Mouse (Mus musculus): ENCODE data around the gene 4930512M02Rik. TPM values are rescaled to one million over a fixed set of nuclear protein-coding genes. Genes with fewer than 3 reads are reported as not detected.
"Not testable (repeated sequence)": the region's sequence is repeated elsewhere in the genome, so short reads cannot be mapped to it uniquely, and the experiment has no call there.

The 4930512M02Rik gene
- not detected in 2 replicates for polyA plus RNA-seq (2015; fragmentation: Nextera tagmentation; extraction: Ambion mirVana)

DNA sequence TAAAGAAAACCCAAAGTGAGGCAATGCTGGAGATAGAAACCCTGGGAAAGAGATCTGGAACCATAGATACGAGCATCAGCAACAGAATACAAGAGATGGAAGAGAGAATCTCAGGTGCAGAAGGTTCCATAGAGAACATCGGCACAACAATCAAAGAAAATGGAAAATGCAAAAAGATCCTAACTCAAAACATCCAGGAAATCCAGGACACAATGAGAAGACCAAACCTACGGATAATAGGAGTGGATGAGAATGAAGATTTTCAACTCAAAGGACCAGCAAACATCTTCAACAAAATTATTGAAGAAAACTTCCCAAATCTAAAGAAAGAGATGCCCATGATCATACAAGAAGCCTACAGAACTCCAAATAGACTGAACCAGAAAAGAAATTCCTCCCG, at the start of gene 4930512M02Rik:
TSS of gene 4930512M02Rik (minus strand) at position 101 of the 400 bp plus-strand sequence.
- not testable (repeated sequence) for H3K36me3 ChIP-seq (ENCODE audit: control insufficient read depth, insufficient read depth, low read length); H3K4me1 ChIP-seq (replicated peaks; ENCODE audit: control insufficient read depth, insufficient read depth, low read length); ATAC-seq (ENCODE audit: low read depth); H3K27me3 ChIP-seq (ENCODE audit: control insufficient read depth, insufficient read depth, low read depth, low read length); H3K27ac ChIP-seq (ENCODE audit: low read length); H3K4me2 ChIP-seq (ENCODE audit: low read depth, low read length); H3K9me3 ChIP-seq (ENCODE audit: control insufficient read depth, low read length); H3K9ac ChIP-seq (ENCODE audit: low read length); H3K4me3 ChIP-seq (ENCODE audit: low read length)
- WGBS = 93% methylated on average over 2 of the region's 4 CpGs

DNA sequence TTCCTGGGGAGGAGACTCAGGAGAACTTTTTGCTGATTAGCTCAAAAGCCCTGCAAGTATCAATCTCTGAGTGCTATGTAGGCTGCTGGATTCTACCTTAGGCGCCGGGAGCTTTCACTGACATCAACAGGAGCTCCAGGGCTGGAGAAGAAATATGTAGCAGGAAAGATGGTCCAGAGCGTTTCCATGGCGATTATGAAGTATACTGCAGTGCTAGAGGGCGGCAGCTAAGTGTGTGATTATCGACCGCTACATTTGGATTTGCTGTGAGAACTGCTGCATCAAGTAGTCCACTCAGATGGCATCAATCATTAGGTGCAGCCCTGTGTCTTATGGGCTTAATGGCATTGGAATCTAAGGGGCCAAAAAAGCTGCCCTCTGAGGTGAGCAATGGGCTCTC, 49.5 kb upstream of the 4930512M02Rik start:
- Histone ChIP-seq H3K27me3 (ENCODE audit: control insufficient read depth, insufficient read depth, low read depth, low read length) (no peaks in the 10 kb centered on the region), H3K4me3 (ENCODE audit: low read length) (no peak overlapping the region), H3K36me3 (ENCODE audit: control insufficient read depth, insufficient read depth, low read length) (no peaks in the 10 kb centered on the region), H3K4me1 (replicated peaks; ENCODE audit: control insufficient read depth, insufficient read depth, low read length) (no peaks in the 10 kb centered on the region), H3K9me3 (ENCODE audit: control insufficient read depth, low read length) (no peaks in the 10 kb centered on the region), H3K27ac (ENCODE audit: low read length) (no peak overlapping the region), H3K4me2 (ENCODE audit: low read depth, low read length) (no peak overlapping the region), H3K9ac (ENCODE audit: low read length) (no peak overlapping the region)
- WGBS = 76% methylated on average over 7 of the region's 7 CpGs
- no peak for ATAC-seq (ENCODE audit: low read depth)

DNA sequence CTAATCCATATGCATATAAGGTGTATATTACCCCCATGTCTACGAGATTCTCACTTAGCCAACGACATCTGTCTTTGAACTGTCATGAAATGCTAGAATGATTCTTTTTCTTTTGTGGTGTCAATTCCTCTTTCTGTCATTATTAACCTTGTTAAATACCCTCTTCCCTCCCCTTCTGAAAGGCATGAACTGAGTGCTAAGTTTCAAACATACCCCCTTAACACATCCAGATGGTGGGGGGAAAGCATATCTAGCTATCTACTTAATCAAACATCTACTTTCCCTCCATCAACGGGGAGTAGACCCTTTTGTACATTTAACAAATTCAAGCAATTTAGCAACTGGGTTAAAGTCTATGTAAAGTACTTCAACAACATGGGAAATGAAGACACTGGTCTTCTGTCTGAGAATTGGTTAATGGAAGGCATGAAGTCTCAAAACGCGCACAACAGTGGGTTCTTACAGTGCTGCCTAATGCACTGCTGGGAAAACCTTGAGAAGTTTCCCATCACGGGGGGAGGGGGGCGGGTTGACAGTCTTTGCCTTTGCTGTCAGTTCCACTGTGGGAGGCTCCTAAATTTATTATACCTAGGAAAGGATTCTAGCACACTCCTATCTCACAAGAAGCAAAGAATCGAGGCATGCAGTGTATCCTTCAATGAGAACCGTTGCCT, 48.6 kb upstream of the 4930512M02Rik start:
- Histone ChIP-seq H3K4me1 (replicated peaks; ENCODE audit: control insufficient read depth, insufficient read depth, low read length) (no peaks in the 10 kb centered on the region), H3K4me3 (ENCODE audit: low read length) (no peak overlapping the region), H3K36me3 (ENCODE audit: control insufficient read depth, insufficient read depth, low read length) (no peaks in the 10 kb centered on the region), H3K27me3 (ENCODE audit: control insufficient read depth, insufficient read depth, low read depth, low read length) (no peaks in the 10 kb centered on the region), H3K27ac (ENCODE audit: low read length) (no peak overlapping the region), H3K9ac (ENCODE audit: low read length) (no peak overlapping the region), H3K9me3 (ENCODE audit: control insufficient read depth, low read length) (no peaks in the 10 kb centered on the region), H3K4me2 (ENCODE audit: low read depth, low read length) (no peak overlapping the region)
- ATAC-seq (ENCODE audit: low read depth) = no peak
- 79% methylated on average over 9 of the region's 9 CpGs for WGBS

DNA sequence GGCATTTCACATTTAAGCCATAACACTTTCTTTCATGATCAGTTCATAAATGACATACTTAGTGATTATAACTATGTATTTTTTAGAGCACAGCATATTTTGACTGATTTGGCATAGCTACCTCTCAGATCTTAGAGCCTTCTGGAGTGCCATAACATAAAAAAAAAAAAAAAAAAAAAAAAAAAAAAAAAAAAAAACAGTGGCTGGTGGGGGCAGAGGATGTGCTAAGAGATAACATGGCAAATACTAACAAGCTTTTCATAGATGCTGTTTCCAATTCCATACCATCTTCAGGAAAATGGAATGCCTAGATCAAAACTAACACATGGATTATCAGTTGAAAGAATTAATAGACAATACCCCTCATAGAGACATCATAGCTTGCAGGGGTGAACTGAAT, 47.4 kb upstream of the 4930512M02Rik start:
- Histone ChIP-seq H3K9ac (ENCODE audit: low read length) (no peak overlapping the region), H3K4me3 (ENCODE audit: low read length) (no peak overlapping the region), H3K4me2 (ENCODE audit: low read depth, low read length) (no peak overlapping the region), H3K4me1 (replicated peaks; ENCODE audit: control insufficient read depth, insufficient read depth, low read length) (no peaks in the 10 kb centered on the region), H3K36me3 (ENCODE audit: control insufficient read depth, insufficient read depth, low read length) (no peaks in the 10 kb centered on the region), H3K27ac (ENCODE audit: low read length) (no peak overlapping the region), H3K27me3 (ENCODE audit: control insufficient read depth, insufficient read depth, low read depth, low read length) (no peaks in the 10 kb centered on the region), H3K9me3 (ENCODE audit: control insufficient read depth, low read length) (no peaks in the 10 kb centered on the region)
- no peak for ATAC-seq (ENCODE audit: low read depth)

DNA sequence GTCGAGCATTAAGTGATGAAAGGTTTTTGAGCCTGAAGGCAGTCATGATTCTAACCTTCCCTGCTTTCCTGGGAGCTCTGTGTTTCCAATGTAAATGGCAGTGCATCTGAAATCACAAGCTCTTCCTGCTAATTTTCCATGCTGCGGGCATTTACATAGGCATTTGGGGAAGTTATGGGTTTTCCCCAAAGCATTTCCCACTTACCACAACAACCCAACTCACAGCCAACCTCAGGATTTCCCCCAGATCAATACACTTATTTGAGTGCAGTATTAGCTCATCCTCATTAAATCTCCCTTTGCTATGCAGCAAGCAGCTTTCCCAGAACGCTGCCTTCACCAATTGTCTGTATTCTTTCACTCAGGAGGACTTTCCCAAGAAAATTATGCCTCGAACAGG, 45.3 kb upstream of the 4930512M02Rik start:
- no peaks in the 10 kb centered on the region for H3K9me3 ChIP-seq (ENCODE audit: control insufficient read depth, low read length)
- no peak for ATAC-seq (ENCODE audit: low read depth)
- no peak overlapping the region for H3K9ac ChIP-seq (ENCODE audit: low read length)
- H3K27ac ChIP-seq (ENCODE audit: low read length) = no peak overlapping the region
- H3K4me3 ChIP-seq (ENCODE audit: low read length) = no peak overlapping the region
- no peaks in the 10 kb centered on the region for H3K4me1 ChIP-seq (replicated peaks; ENCODE audit: control insufficient read depth, insufficient read depth, low read length)
- no peaks in the 10 kb centered on the region for H3K36me3 ChIP-seq (ENCODE audit: control insufficient read depth, insufficient read depth, low read length)
- no peaks in the 10 kb centered on the region for H3K27me3 ChIP-seq (ENCODE audit: control insufficient read depth, insufficient read depth, low read depth, low read length)
- 60% methylated on average over 4 of the region's 4 CpGs for WGBS
- no peak overlapping the region for H3K4me2 ChIP-seq (ENCODE audit: low read depth, low read length)

DNA sequence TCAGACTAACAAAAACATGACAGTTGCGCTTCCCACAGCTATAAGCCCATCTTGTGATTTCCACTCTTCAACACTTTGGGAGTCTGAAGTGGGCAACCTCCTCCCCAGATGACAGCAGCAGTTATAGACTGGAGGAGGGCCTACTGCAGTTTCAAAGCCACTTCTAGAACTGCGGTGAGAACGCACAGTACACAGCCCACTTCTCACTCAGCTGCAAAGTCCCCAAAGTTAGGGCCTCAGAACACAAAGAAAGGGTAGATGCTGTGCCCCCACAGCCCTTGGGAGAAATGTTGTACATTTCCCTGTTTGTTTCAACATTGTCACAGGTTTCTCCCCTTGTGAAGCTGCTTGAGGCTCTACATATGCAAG, 40.3 kb upstream of the 4930512M02Rik start:
- H3K4me2 ChIP-seq (ENCODE audit: low read depth, low read length) = no peak overlapping the region
- ATAC-seq (ENCODE audit: low read depth) = no peak
- WGBS = 83% methylated on average over 3 of the region's 3 CpGs

DNA sequence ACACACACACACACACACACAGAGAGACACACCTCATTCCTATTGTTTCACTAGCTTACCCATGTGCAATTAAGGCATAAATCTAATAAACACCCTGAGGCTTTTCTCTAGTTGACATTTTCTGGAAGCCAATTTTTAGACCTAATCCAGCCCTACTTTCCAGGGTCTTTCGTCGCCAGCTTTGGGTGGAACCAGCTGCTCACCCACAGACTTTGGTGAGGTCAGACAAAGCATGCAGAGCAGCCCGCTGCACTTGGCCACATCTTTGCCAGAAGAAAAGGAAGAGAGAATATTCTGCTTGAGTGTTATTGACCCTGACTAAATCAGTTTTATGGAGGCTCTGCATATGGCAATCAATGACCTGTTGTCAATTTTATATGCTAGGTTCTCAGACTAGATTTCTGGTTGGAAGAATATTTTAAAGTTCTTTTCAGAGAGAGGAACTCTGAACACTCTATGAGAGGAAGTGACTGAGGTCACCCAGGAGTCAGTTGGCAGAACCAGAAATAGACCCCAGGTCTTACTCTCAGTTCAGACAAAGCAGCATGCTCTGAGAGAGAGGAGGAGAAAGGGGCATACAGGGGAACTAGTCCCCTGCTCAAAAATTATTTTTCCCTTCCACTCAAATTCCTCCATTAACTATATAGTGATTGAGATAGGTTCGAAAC, 39.8 kb upstream of the 4930512M02Rik start:
- no peak overlapping the region for H3K4me2 ChIP-seq (ENCODE audit: low read depth, low read length)
- no peak overlapping the region for H3K9ac ChIP-seq (ENCODE audit: low read length)
- 77% methylated on average over 4 of the region's 4 CpGs for WGBS
- no peaks in the 10 kb centered on the region for H3K27me3 ChIP-seq (ENCODE audit: control insufficient read depth, insufficient read depth, low read depth, low read length)
- no peak overlapping the region for H3K27ac ChIP-seq (ENCODE audit: low read length)
- no peak for ATAC-seq (ENCODE audit: low read depth)
- H3K4me3 ChIP-seq (ENCODE audit: low read length) = no peak overlapping the region
- no peaks in the 10 kb centered on the region for H3K36me3 ChIP-seq (ENCODE audit: control insufficient read depth, insufficient read depth, low read length)
- no peaks in the 10 kb centered on the region for H3K4me1 ChIP-seq (replicated peaks; ENCODE audit: control insufficient read depth, insufficient read depth, low read length)
- H3K9me3 ChIP-seq (ENCODE audit: control insufficient read depth, low read length) = no peaks in the 10 kb centered on the region

More for the DNA sequence above, 40.3 kb upstream of the 4930512M02Rik start:
- no peaks in the 10 kb centered on the region for H3K4me1 ChIP-seq (replicated peaks; ENCODE audit: control insufficient read depth, insufficient read depth, low read length)
- H3K27ac ChIP-seq (ENCODE audit: low read length) = no peak overlapping the region
- no peaks in the 10 kb centered on the region for H3K36me3 ChIP-seq (ENCODE audit: control insufficient read depth, insufficient read depth, low read length)
- H3K4me3 ChIP-seq (ENCODE audit: low read length) = no peak overlapping the region
- H3K9ac ChIP-seq (ENCODE audit: low read length) = no peak overlapping the region
- H3K9me3 ChIP-seq (ENCODE audit: control insufficient read depth, low read length) = no peaks in the 10 kb centered on the region
- H3K27me3 ChIP-seq (ENCODE audit: control insufficient read depth, insufficient read depth, low read depth, low read length) = no peaks in the 10 kb centered on the region

DNA sequence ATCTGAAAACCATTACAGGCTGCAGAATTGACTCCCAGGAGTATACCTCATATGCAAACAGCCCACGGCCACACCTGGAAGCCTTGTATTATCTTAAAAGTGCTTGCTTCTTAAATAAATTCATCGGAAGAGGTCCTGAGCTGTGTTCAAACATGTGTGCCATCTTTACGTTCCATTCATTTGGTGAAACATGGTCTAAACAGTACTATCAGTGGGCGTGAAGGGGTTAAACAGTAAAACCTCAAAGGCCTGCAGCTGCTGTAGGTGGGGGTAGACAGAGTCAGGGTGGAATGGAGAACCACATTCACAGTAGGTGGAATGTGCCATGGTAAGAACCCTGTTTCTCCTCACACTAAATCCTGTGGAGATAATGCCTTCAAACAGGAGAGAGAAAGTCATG, 33.0 kb upstream of the 4930512M02Rik start:
- Histone ChIP-seq H3K4me1 (replicated peaks; ENCODE audit: control insufficient read depth, insufficient read depth, low read length) (no peaks in the 10 kb centered on the region), H3K36me3 (ENCODE audit: control insufficient read depth, insufficient read depth, low read length) (no peaks in the 10 kb centered on the region), H3K9me3 (ENCODE audit: control insufficient read depth, low read length) (no peaks in the 10 kb centered on the region), H3K9ac (ENCODE audit: low read length) (no peak overlapping the region), H3K4me3 (ENCODE audit: low read length) (no peak overlapping the region), H3K27me3 (ENCODE audit: control insufficient read depth, insufficient read depth, low read depth, low read length) (no peaks in the 10 kb centered on the region), H3K4me2 (ENCODE audit: low read depth, low read length) (no peak overlapping the region), H3K27ac (ENCODE audit: low read length) (no peak overlapping the region)
- WGBS = 73% methylated on average over 4 of the region's 4 CpGs
- no peak for ATAC-seq (ENCODE audit: low read depth)

DNA sequence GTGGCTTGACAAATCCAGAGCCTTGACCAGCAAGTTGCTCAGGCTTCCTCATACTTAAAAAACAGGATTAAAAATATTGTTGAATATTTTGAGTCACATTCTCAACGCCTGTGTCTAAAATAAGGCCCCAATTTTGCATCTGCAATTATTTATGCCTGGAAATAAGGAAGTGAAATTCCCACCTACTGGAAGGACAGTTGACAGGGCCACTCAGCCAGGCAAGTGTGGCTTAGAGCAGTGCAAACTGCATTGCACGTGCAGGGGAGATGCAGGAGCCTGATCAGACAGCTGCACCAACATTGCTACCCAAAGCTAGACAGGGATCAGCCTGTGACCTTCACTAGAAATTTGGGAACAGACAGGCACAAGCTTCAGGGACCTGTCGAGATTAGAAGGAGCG, 31.2 kb upstream of the 4930512M02Rik start:
- H3K9me3 ChIP-seq (ENCODE audit: control insufficient read depth, low read length) = no peaks in the 10 kb centered on the region
- 66% methylated on average over 4 of the region's 4 CpGs for WGBS
- H3K36me3 ChIP-seq (ENCODE audit: control insufficient read depth, insufficient read depth, low read length) = no peaks in the 10 kb centered on the region
- no peak overlapping the region for H3K9ac ChIP-seq (ENCODE audit: low read length)
- H3K4me1 ChIP-seq (replicated peaks; ENCODE audit: control insufficient read depth, insufficient read depth, low read length) = no peaks in the 10 kb centered on the region
- no peak for ATAC-seq (ENCODE audit: low read depth)
- H3K4me3 ChIP-seq (ENCODE audit: low read length) = no peak overlapping the region
- H3K27ac ChIP-seq (ENCODE audit: low read length) = no peak overlapping the region
- no peak overlapping the region for H3K4me2 ChIP-seq (ENCODE audit: low read depth, low read length)
- no peaks in the 10 kb centered on the region for H3K27me3 ChIP-seq (ENCODE audit: control insufficient read depth, insufficient read depth, low read depth, low read length)
